Mouse (Mus musculus): Measurements from ENCODE around the gene Selenon. TPM values are rescaled to one million over a fixed set of nuclear protein-coding genes. Genes with fewer than 3 reads are reported as not detected.
A peak's percentile ranks its signal among the peaks of the same experiment; 100 is the strongest.

Gene Selenon
- polyA plus RNA-seq (2016; fragmentation: Nextera tagmentation; extraction: Ambion mirVana) = 12.5 and 14.1 TPM in 2 replicates

GRCm38 (mm10) chr4:134551494-134552316 is at the start of gene Selenon:
TSS of gene Selenon (minus strand) at chr4:134552166.
- peak within 1 kb of the TSS; percentile 72 for H3K9ac ChIP-seq
- 2% methylated on average over 53 of the region's 67 CpGs for WGBS (ENCODE audit: insufficient replicate concordance)
- peak within 1 kb of the TSS; percentile 65 for H3K4me3 ChIP-seq
- peaks cover 22% of the 10 kb centered on the region for H3K36me3 ChIP-seq
- H3K4me1 ChIP-seq = peaks cover 48% of the 10 kb centered on the region
- H3K4me2 ChIP-seq = peak within 1 kb of the TSS; percentile 87
- H3K27me3 ChIP-seq (replicated peaks) = peaks cover 9% of the 10 kb centered on the region
- 0 out of 2 replicates have a peak within 1 kb of the TSS, but pooled peaks have one; percentile 20 for H3K27ac ChIP-seq
- peaks cover 5% of the 10 kb centered on the region for H3K9me3 ChIP-seq (replicated peaks)
- ATAC-seq = peak; percentile 75

GRCm38 (mm10) chr4:134601404-134601803 is 49.4 kb upstream of the Selenon start:
- no peaks in the 10 kb centered on the region for H3K36me3 ChIP-seq
- H3K27me3 ChIP-seq (replicated peaks) = peaks cover 33% of the 10 kb centered on the region
- H3K27ac ChIP-seq = no peak overlapping the region
- no peak overlapping the region for H3K4me3 ChIP-seq
- peaks cover 50% of the 10 kb centered on the region for H3K4me1 ChIP-seq
- no peak for ATAC-seq
- WGBS (ENCODE audit: insufficient replicate concordance) = 10% methylated on average over 8 of the region's 8 CpGs
- no peaks in the 10 kb centered on the region for H3K9me3 ChIP-seq (replicated peaks)
- no peak overlapping the region for H3K9ac ChIP-seq
- peak overlapping the region; percentile 43 for H3K4me2 ChIP-seq

GRCm38 (mm10) chr4:134600777-134601176 is 48.8 kb upstream of the Selenon start:
- Histone ChIP-seq H3K9me3 (replicated peaks) (no peaks in the 10 kb centered on the region), H3K4me3 (no peak overlapping the region), H3K4me2 (no peak overlapping the region), H3K36me3 (no peaks in the 10 kb centered on the region), H3K27me3 (replicated peaks) (peaks cover 28% of the 10 kb centered on the region), H3K9ac (no peak overlapping the region), H3K27ac (0 out of 2 replicates have a peak overlapping the region, but pooled peaks have one; percentile 39), H3K4me1 (peaks cover 44% of the 10 kb centered on the region)
- no peak for ATAC-seq
- WGBS (ENCODE audit: insufficient replicate concordance) = 56% methylated on average over 7 of the region's 7 CpGs

GRCm38 (mm10) chr4:134600060-134600459 is 48.1 kb upstream of the Selenon start:
- Histone ChIP-seq H3K27ac (no peak overlapping the region), H3K9ac (no peak overlapping the region)
- 81% methylated on average over 9 of the region's 9 CpGs for WGBS (ENCODE audit: insufficient replicate concordance)

DNA sequence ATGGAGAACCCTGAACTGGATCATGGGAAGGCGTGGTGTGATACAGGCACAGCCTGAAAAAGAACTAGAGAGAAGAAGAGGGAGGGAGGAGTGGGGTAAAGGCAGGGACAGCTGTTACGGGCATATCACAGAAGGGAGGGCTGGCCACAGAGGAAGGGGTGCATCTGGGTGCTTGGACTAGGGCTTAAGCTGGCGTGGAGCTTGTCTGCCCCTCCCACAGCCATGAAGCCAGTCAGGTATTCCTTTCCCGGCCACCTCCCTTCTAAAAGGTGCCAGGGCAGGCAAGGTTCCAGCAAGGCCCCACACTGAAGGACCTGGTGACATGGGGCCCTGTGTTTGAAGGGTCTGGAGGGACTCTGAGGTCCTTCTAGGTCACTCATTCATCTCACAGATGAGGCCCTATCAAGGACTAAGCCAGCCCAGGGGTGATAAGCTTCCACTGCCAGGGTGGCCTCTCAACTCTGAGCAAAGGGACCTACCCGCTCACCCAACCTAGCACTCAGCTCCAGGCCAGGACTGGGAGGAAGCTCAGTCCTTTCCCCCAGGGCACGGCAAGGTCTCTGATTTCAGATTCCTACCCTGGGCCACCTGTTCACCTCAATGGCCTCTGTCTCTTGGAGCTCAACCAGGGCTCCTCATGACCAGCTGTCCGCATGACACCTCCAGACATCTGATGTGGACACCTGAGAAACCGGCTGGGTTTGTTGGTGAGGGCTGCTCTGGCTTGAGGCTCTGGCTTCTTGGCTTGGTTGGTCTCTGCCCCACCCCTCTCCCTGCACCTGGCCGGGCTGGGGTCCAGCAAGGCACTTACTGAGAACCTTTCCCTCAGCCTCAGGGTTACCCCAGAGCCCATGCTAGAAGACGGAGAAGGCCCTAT is 45.1 kb upstream of the Selenon start:
- H3K9ac ChIP-seq = no peak overlapping the region
- H3K4me1 ChIP-seq = peaks cover 21% of the 10 kb centered on the region
- no peak overlapping the region for H3K27ac ChIP-seq
- H3K27me3 ChIP-seq (replicated peaks) = peaks cover 9% of the 10 kb centered on the region; the same call in 1 of the 2 replicates
- no peak overlapping the region for H3K4me2 ChIP-seq
- H3K36me3 ChIP-seq = no peaks in the 10 kb centered on the region
- no peak for ATAC-seq
- 63% methylated on average over 10 of the region's 10 CpGs for WGBS (ENCODE audit: insufficient replicate concordance)
- H3K4me3 ChIP-seq = no peak overlapping the region
- H3K9me3 ChIP-seq (replicated peaks) = no peaks in the 10 kb centered on the region

More at GRCm38 (mm10) chr4:134600060-134600459, 48.1 kb upstream of the Selenon start:
- no peak overlapping the region for H3K4me2 ChIP-seq
- no peaks in the 10 kb centered on the region for H3K36me3 ChIP-seq
- H3K27me3 ChIP-seq (replicated peaks) = peaks cover 21% of the 10 kb centered on the region
- peaks cover 37% of the 10 kb centered on the region for H3K4me1 ChIP-seq
- ATAC-seq = no peak
- H3K4me3 ChIP-seq = no peak overlapping the region
- H3K9me3 ChIP-seq (replicated peaks) = no peaks in the 10 kb centered on the region

DNA sequence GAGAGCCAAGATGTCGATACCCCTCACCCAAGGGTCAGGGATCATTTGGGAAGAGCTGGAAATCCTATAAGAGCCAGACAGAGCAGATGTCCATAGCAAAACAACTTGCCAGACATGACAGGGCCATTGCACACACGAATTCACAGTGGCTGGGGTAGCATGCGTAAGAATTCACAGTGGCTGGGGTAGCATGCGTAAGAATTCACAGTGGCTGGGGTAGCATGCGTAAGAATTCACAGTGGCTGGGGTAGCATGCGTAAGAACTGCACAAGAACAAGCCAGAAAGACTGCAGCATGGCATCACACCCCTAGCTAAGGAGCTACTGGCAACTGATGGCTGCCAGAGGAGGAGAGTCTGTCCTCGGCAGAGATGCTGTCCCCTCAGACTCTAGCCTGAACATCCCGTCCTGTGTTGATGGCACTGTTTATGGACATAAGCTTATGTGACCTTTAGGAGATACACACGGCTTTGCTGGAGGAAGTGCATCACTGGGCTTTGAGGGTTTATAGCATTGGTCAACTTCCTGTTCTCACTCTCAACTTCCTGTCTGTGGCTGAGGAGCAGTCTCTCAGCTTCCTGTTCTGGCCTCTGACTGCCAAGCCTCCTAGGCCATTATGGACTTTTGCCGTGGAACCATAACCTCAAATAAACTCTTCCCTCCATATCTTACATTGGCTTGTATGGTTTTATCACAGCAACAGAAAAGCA is 42.9 kb upstream of the Selenon start:
- Histone ChIP-seq H3K4me2 (no peak overlapping the region), H3K4me1 (0 out of 2 replicates have a peak, but pooled peaks cover 8% of the 10 kb centered on the region), H3K36me3 (no peaks in the 10 kb centered on the region), H3K9me3 (replicated peaks) (no peaks in the 10 kb centered on the region), H3K27ac (no peak overlapping the region), H3K27me3 (replicated peaks) (0 out of 2 replicates have a peak, but pooled peaks cover 5% of the 10 kb centered on the region), H3K4me3 (no peak overlapping the region), H3K9ac (no peak overlapping the region)
- ATAC-seq = no peak
- WGBS (ENCODE audit: insufficient replicate concordance) = 69% methylated on average over 10 of the region's 10 CpGs

- WGBS (ENCODE audit: insufficient replicate concordance) = 60% methylated on average over 4 of the region's 4 CpGs
- Histone ChIP-seq H3K4me1 (peaks cover 16% of the 10 kb centered on the region), H3K4me2 (no peak overlapping the region), H3K4me3 (no peak overlapping the region), H3K9ac (no peak overlapping the region), H3K27ac (no peak overlapping the region), H3K27me3 (replicated peaks) (no peaks in the 10 kb centered on the region), H3K36me3 (peaks cover 5% of the 10 kb centered on the region), H3K9me3 (replicated peaks) (no peaks in the 10 kb centered on the region)
- ATAC-seq = no peak
These were observed 40.5 kb upstream of the Selenon start for GRCm38 (mm10) chr4:134592442-134592841.

- Histone ChIP-seq H3K27ac (no peak overlapping the region), H3K4me1 (peaks cover 9% of the 10 kb centered on the region), H3K27me3 (replicated peaks) (no peaks in the 10 kb centered on the region), H3K4me3 (no peak overlapping the region), H3K4me2 (no peak overlapping the region), H3K36me3 (peaks cover 5% of the 10 kb centered on the region), H3K9me3 (replicated peaks) (no peaks in the 10 kb centered on the region), H3K9ac (no peak overlapping the region)
- ATAC-seq = no peak
- WGBS (ENCODE audit: insufficient replicate concordance) = 68% methylated on average over 11 of the region's 11 CpGs
These were observed 39.6 kb upstream of the Selenon start for GRCm38 (mm10) chr4:134591506-134592061.

- 70% methylated on average over 10 of the region's 10 CpGs for WGBS (ENCODE audit: insufficient replicate concordance)
- Histone ChIP-seq H3K4me1 (peaks cover 9% of the 10 kb centered on the region), H3K27me3 (replicated peaks) (no peaks in the 10 kb centered on the region), H3K4me2 (no peak overlapping the region), H3K9ac (no peak overlapping the region), H3K27ac (no peak overlapping the region), H3K4me3 (no peak overlapping the region), H3K9me3 (replicated peaks) (no peaks in the 10 kb centered on the region), H3K36me3 (peaks cover 5% of the 10 kb centered on the region)
- no peak for ATAC-seq
These were observed 38.4 kb upstream of the Selenon start for GRCm38 (mm10) chr4:134590227-134590926.

DNA sequence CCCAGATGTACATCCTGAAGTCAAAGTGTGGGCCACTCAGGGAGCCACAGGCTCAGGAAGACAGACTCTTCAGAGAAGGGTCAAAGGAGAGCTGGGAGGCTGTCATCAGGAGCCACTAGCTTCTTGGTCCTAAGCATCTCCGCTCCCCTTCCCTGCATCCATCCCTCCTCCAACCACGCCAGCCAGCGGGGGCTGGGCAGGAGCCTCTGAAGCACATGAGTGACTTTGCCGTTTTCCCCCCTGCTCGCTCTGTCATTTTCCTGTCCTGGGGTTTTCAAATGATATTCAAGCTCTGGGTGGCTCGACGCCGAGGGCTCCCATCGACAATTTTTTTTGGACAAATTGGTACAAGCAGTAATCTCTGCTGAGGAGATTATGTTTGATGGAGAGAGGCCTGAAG is 37.8 kb upstream of the Selenon start:
- ATAC-seq = no peak
- whole genome bisulfite sequencing (ENCODE audit: insufficient replicate concordance) = 75% methylated on average over 9 of the region's 9 CpGs
- H3K27ac ChIP-seq = no peak overlapping the region

GRCm38 (mm10) chr4:134588951-134589350 is 37.0 kb upstream of the Selenon start:
- H3K4me3 ChIP-seq = no peak overlapping the region

More for the DNA sequence above, 37.8 kb upstream of the Selenon start:
- H3K4me2 ChIP-seq = no peak overlapping the region
- no peak overlapping the region for H3K4me3 ChIP-seq
- no peak overlapping the region for H3K9ac ChIP-seq
- H3K36me3 ChIP-seq = peaks cover 5% of the 10 kb centered on the region
- no peaks in the 10 kb centered on the region; the same call in 1 of the 2 replicates for H3K27me3 ChIP-seq (replicated peaks)
- peaks cover 9% of the 10 kb centered on the region for H3K4me1 ChIP-seq
- no peaks in the 10 kb centered on the region for H3K9me3 ChIP-seq (replicated peaks)

More at GRCm38 (mm10) chr4:134588951-134589350, 37.0 kb upstream of the Selenon start:
- H3K36me3 ChIP-seq = peaks cover 5% of the 10 kb centered on the region
- WGBS (ENCODE audit: insufficient replicate concordance) = 73% methylated on average over 5 of the region's 5 CpGs
- no peak for ATAC-seq
- H3K4me2 ChIP-seq = no peak overlapping the region
- H3K27me3 ChIP-seq (replicated peaks) = no peaks in the 10 kb centered on the region; the same call in 1 of the 2 replicates
- H3K9me3 ChIP-seq (replicated peaks) = no peaks in the 10 kb centered on the region
- H3K4me1 ChIP-seq = peaks cover 9% of the 10 kb centered on the region
- no peak overlapping the region for H3K9ac ChIP-seq
- no peak overlapping the region for H3K27ac ChIP-seq

All from liver, embryonic 12.5 days (tissue).